Mouse (Mus musculus) lung, adult 2 months (tissue): ENCODE measurements at regions not wholly inside any gene's neighbourhood (a gene's known extent, or its start where the extent isn't known, plus 50 kb on each side); places are given as distances from the start of the nearest gene placed in this dataset.
A peak's percentile ranks its signal among the peaks of the same experiment; 100 is the strongest.

Experiments
- DNase-seq: peaks from one replicate; pipeline ENCODE4 v3.0.0; 2022
- H3K4me1 ChIP-seq: fragments of 200-500 bp; 2 replicates; pipeline ENCODE4 v1.6.1; 2011; ENCODE audit warnings: low read length; ENCODE audit not compliant: control insufficient read depth, insufficient read depth
- H3K4me3 ChIP-seq: fragments of 200-500 bp; replicated peaks from 2 replicates; pipeline ENCODE3; 2011; ENCODE audit warnings: low read depth, mild to moderate bottlenecking, control low read depth, low read length; ENCODE audit errors: extremely low read depth
- CTCF ChIP-seq: fragments of 200-500 bp; IDR thresholded peaks from 2 replicates; pipeline ENCODE4 v1.5.1; 2011; ENCODE audit warnings: mild to moderate bottlenecking, low read length, control low read depth; ENCODE audit not compliant: insufficient read depth
- POLR2A ChIP-seq: fragments of 200-500 bp; IDR thresholded peaks from 2 replicates; pipeline ENCODE4 v1.6.1; 2011; ENCODE audit warnings: low read depth, mild to moderate bottlenecking, control low read depth, low read length, borderline replicate concordance; ENCODE audit errors: extremely low read depth
- WGBS: fragments of 180-500 bp; shearing (Covaris S2); methylation state at CpG from one replicate; pipeline ENCODE4 v1.1.7; 2018; 5-methylcytosine and 5-hydroxymethylcytosine counted together

- no peak overlapping the region for H3K4me3 ChIP-seq
- no peak for DNase-seq
- H3K4me1 ChIP-seq, result no peaks in the 10 kb centered on the region
- TF ChIP-seq CTCF (no peak), POLR2A (no peak)
- 15% methylated on average over 7 of the region's 7 CpGs for WGBS
These were observed 164.7 kb downstream of the 3110018I06Rik start for GRCm38 (mm10) chr12:107653131-107653530.

DNA sequence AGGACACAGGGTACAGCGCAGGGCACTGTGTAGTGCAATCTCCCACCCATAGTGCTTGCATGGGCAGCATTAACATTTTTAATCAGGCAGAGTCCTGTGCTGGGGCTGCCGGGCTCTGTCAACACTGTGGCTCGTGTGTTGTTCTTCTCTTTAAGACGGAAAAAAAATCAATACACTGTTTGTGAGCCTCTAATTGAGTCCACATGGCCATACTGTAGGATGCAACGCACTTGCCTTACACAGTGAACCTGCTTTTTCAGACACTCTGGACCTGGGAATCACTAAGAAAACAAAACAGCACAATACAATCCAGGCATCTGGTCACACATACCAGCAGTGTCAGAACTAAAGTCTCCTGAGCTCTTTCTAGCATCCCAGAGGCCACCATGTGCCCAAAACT, 168.4 kb downstream of the 3110018I06Rik start:
- TF ChIP-seq CTCF, result no peak
- no peak for TF ChIP-seq POLR2A
- no peaks in the 10 kb centered on the region for H3K4me1 ChIP-seq
- no peak for DNase-seq
- no peak overlapping the region for H3K4me3 ChIP-seq
- 69% methylated on average over 5 of the region's 5 CpGs for WGBS

GRCm38 (mm10) chr12:107658241-107658640, 169.8 kb downstream of the 3110018I06Rik start:
- H3K4me3 ChIP-seq, result no peak overlapping the region
- WGBS, result 83% methylated on average over 12 of the region's 12 CpGs
- TF ChIP-seq POLR2A (no peak), CTCF (no peak)
- H3K4me1 ChIP-seq, result no peaks in the 10 kb centered on the region
- no peak for DNase-seq

GRCm38 (mm10) chr12:107658821-107659220, 170.4 kb downstream of the 3110018I06Rik start:
- H3K4me1 ChIP-seq, result no peaks in the 10 kb centered on the region
- H3K4me3 ChIP-seq, result no peak overlapping the region
- no peak for DNase-seq
- WGBS, result 78% methylated on average over 9 of the region's 9 CpGs
- TF ChIP-seq CTCF (no peak), POLR2A (no peak)

DNA sequence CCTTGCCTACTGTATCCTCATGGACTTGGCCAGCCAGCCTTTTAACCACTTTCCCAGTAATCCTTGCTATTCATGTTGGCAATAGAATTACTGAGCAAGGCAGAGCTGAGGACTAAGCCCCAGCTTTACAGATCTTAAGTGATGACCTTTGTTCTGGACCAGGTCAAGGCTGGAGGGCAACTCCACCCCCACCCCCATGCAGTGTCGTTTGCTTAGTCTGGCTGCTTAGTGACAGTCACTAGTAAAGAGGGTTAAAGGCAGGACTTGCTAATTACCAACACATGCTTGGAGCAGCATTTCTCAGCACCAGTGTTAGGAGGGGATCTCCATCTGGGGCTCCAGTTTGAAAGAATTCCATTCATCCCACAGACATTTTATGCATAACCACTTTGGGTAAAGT, 174.2 kb downstream of the 3110018I06Rik start:
- WGBS, result 7% methylated on average over 1 of the region's 1 CpGs

GRCm38 (mm10) chr12:107667836-107668235, 179.4 kb downstream of the 3110018I06Rik start:
- no peak for DNase-seq
- H3K4me3 ChIP-seq, result no peak overlapping the region
- TF ChIP-seq POLR2A, result no peak
- no peak for TF ChIP-seq CTCF
- 81% methylated on average over 3 of the region's 3 CpGs for WGBS
- no peaks in the 10 kb centered on the region for H3K4me1 ChIP-seq

More for the DNA sequence above, 174.2 kb downstream of the 3110018I06Rik start:
- no peaks in the 10 kb centered on the region for H3K4me1 ChIP-seq
- no peak for DNase-seq
- no peak overlapping the region for H3K4me3 ChIP-seq
- TF ChIP-seq POLR2A, result no peak
- TF ChIP-seq CTCF, result no peak

GRCm38 (mm10) chr12:107669046-107669445, 180.6 kb downstream of the 3110018I06Rik start:
- DNase-seq, result no peak
- TF ChIP-seq POLR2A, result no peak
- no peak for TF ChIP-seq CTCF
- 78% methylated on average over 5 of the region's 5 CpGs for WGBS

GRCm38 (mm10) chr12:107669450-107669849, 181.0 kb downstream of the 3110018I06Rik start:
- Histone ChIP-seq H3K4me1 (no peaks in the 10 kb centered on the region), H3K4me3 (no peak overlapping the region)
- 75% methylated on average over 6 of the region's 6 CpGs for WGBS
- TF ChIP-seq POLR2A (no peak), CTCF (no peak)
- no peak for DNase-seq

More at GRCm38 (mm10) chr12:107669046-107669445, 180.6 kb downstream of the 3110018I06Rik start:
- Histone ChIP-seq H3K4me1 (no peaks in the 10 kb centered on the region), H3K4me3 (no peak overlapping the region)

DNA sequence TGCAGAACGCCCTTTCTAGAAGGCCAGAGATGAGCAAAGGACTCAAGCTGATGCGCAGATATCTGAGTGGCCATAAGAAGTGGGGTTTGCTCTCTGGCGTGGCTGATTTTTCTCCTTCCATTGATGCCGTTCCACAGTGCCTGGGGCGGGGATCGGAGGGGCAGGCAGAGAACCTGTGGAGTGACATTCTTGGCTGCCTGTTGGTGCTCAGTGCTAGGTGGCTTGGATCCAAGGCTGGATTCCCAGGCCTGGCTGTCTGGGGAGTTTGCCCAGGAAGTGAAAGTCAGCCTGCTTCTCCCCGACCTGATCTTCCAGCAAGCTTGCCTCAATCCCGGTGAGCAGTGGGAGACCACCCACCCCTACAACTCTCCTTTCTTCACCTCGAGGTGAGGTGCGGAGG, 181.5 kb downstream of the 3110018I06Rik start:
- peak; percentile 10 for DNase-seq
- 52% methylated on average over 10 of the region's 10 CpGs for WGBS
- TF ChIP-seq POLR2A, result no peak
- TF ChIP-seq CTCF, result no peak
- Histone ChIP-seq H3K4me3 (no peak overlapping the region), H3K4me1 (no peaks in the 10 kb centered on the region)

- TF ChIP-seq POLR2A, result no peak
- TF ChIP-seq CTCF, result no peak
- WGBS, result 33% methylated on average over 7 of the region's 7 CpGs
- Histone ChIP-seq H3K4me1 (no peaks in the 10 kb centered on the region), H3K4me3 (no peak overlapping the region)
- no peak for DNase-seq
These were observed 188.6 kb downstream of the 3110018I06Rik start for GRCm38 (mm10) chr12:107677076-107677475.
